Comparison of ENCODE assay signal across 32 mouse cellular contexts in genomic region chr17:47853760-47854159, GRCm38 (mm10). TPM values are rescaled to one million over a fixed set of nuclear protein-coding genes. Genes with fewer than 3 reads are reported as not detected.
DNase-seq lines count a peak whose midpoint lies in the region; ATAC-seq and TF ChIP-seq lines count a peak whose summit lies in the region.
"Had no signal": no experiment of that assay in that cellular context is flagged by ENCODE, and none has a peak within 500 bp of the region (broad histone marks: within the 10 kb centered on the region; RNA-seq: fewer than 3 reads in every experiment).

No protein-coding gene starts in this region.

- 42% methylated on average over 4 of the region's 4 CpGs for WGBS in bone marrow, adult 2 months
- 73% methylated on average over 4 of the region's 4 CpGs for WGBS in intestine, embryonic 16.5 days
- WGBS in stomach, postnatal 0 days = 64% methylated on average over 4 of the region's 4 CpGs
- WGBS in midbrain, postnatal 0 days = 94% methylated on average over 4 of the region's 4 CpGs

- H3K9me3 ChIP-seq in intestine, embryonic 16.5 days (ENCODE audit: control insufficient read depth, low read length) = no peaks in the 10 kb centered on the region
- H3K9me3 ChIP-seq in stomach, postnatal 0 days (ENCODE audit: control insufficient read depth, low read length) = no peaks in the 10 kb centered on the region
- no peaks in the 10 kb centered on the region for H3K9me3 ChIP-seq in midbrain, postnatal 0 days (ENCODE audit: low read length)
- H3K9me3 ChIP-seq: forebrain, embryonic 15.5 days; heart, embryonic 10.5 days; heart, embryonic 15.5 days; hindbrain, embryonic 13.5 days; liver, embryonic 15.5 days had no signal

- no peak for TF ChIP-seq POLR2A in bone marrow, adult 2 months (IDR thresholded peaks at IDR 0.05; ENCODE audit: borderline replicate concordance, control insufficient read depth, low read depth, low read length)

- H3K4me3 ChIP-seq in bone marrow, adult 2 months (replicated peaks; ENCODE audit: control insufficient read depth, low read depth, low read length) = no peak overlapping the region
- H3K4me3 ChIP-seq in intestine, embryonic 16.5 days (ENCODE audit: low read length) = no peak overlapping the region
- no peak overlapping the region for H3K4me3 ChIP-seq in stomach, postnatal 0 days (ENCODE audit: low read depth, low read length)
- no peak overlapping the region for H3K4me3 ChIP-seq in midbrain, postnatal 0 days (ENCODE audit: low read depth, low read length)
- H3K4me3 ChIP-seq: embryonic facial prominence, embryonic 12.5 days; forebrain, embryonic 10.5 days; forebrain, embryonic 15.5 days; heart, embryonic 10.5 days; heart, embryonic 15.5 days; hindbrain, embryonic 13.5 days; limb, embryonic 12.5 days; liver, embryonic 15.5 days; neural tube, embryonic 13.5 days had no signal

- no peak for TF ChIP-seq CTCF in bone marrow, adult 2 months (IDR thresholded peaks at IDR 0.05; ENCODE audit: control insufficient read depth, insufficient read depth, low read length)
- no peak for TF ChIP-seq CTCF in stomach, postnatal 0 days (IDR thresholded peaks at IDR 0.05; ENCODE audit: low read depth)
- no peak for TF ChIP-seq CTCF in midbrain, postnatal 0 days (IDR thresholded peaks at IDR 0.05)

- H3K27me3 ChIP-seq in intestine, embryonic 16.5 days (replicated peaks; ENCODE audit: control insufficient read depth, insufficient read depth, low read length) = no peaks in the 10 kb centered on the region
- no peaks in the 10 kb centered on the region for H3K27me3 ChIP-seq in stomach, postnatal 0 days (ENCODE audit: control insufficient read depth, insufficient read depth, low read length)
- H3K27me3 ChIP-seq in midbrain, postnatal 0 days (ENCODE audit: insufficient read depth, low read length) = no peaks in the 10 kb centered on the region
- H3K27me3 ChIP-seq: embryonic facial prominence, embryonic 12.5 days; forebrain, embryonic 15.5 days; heart, embryonic 15.5 days; limb, embryonic 12.5 days had no signal

- H3K4me2 ChIP-seq in intestine, embryonic 16.5 days (ENCODE audit: low read depth, low read length) = no peak overlapping the region
- no peak overlapping the region for H3K4me2 ChIP-seq in stomach, postnatal 0 days (replicated peaks; ENCODE audit: low read depth)
- no peak overlapping the region for H3K4me2 ChIP-seq in midbrain, postnatal 0 days (ENCODE audit: low read depth, low read length, poor library complexity, severe bottlenecking)
- H3K4me2 ChIP-seq: embryonic facial prominence, embryonic 12.5 days; forebrain, embryonic 15.5 days; heart, embryonic 15.5 days; hindbrain, embryonic 13.5 days; limb, embryonic 12.5 days; liver, embryonic 15.5 days; lung, embryonic 14.5 days; midbrain, embryonic 11.5 days; neural tube, embryonic 13.5 days had no signal

- no peak for TF ChIP-seq EP300 in stomach, postnatal 0 days (optimal IDR thresholded peaks at IDR 0.05)

- no peak overlapping the region for H3K9ac ChIP-seq in intestine, embryonic 16.5 days (ENCODE audit: low read depth, low read length)
- H3K9ac ChIP-seq in stomach, postnatal 0 days (ENCODE audit: low read length) = no peak overlapping the region
- H3K9ac ChIP-seq in midbrain, postnatal 0 days (replicated peaks; ENCODE audit: low read length, poor library complexity, severe bottlenecking) = no peak overlapping the region
- H3K9ac ChIP-seq: embryonic facial prominence, embryonic 12.5 days; forebrain, embryonic 15.5 days; heart, embryonic 15.5 days; hindbrain, embryonic 13.5 days; limb, embryonic 12.5 days; liver, embryonic 15.5 days; lung, embryonic 14.5 days; neural tube, embryonic 13.5 days had no signal

- no peaks in the 10 kb centered on the region for H3K36me3 ChIP-seq in intestine, embryonic 16.5 days (ENCODE audit: control insufficient read depth, insufficient read depth, low read length)
- no peaks in the 10 kb centered on the region for H3K36me3 ChIP-seq in stomach, postnatal 0 days (ENCODE audit: control insufficient read depth, insufficient read depth, low read length)
- H3K36me3 ChIP-seq in midbrain, postnatal 0 days (ENCODE audit: insufficient read depth, low read length) = no peaks in the 10 kb centered on the region
- H3K36me3 ChIP-seq: embryonic facial prominence, embryonic 12.5 days; forebrain, embryonic 10.5 days; forebrain, embryonic 15.5 days; heart, embryonic 10.5 days; heart, embryonic 15.5 days; hindbrain, embryonic 13.5 days; limb, embryonic 12.5 days; liver, embryonic 15.5 days; neural tube, embryonic 13.5 days had no signal

- DNase-seq in adrenal gland, postnatal 14 days = peak; percentile 34
- no peak for DNase-seq in adrenal gland, postnatal 10 days
- DNase-seq in stomach, postnatal 0 days (ENCODE audit: low spot score) = no peak
- no peak for DNase-seq in midbrain, postnatal 0 days (ENCODE audit: low spot score)
- DNase-seq in left cerebral cortex, adult 18-20 months (ENCODE audit: low spot score in 2 of 2) = no peak
- DNase-seq in cerebellum, adult 9-10 months = no peak
- DNase-seq: cerebellum, adult 2 months; cerebellum, postnatal 36 days; embryo, embryonic 11 days; heart, postnatal 36 days; kidney, adult 8-10 months; kidney, postnatal 10 days; layer of hippocampus, postnatal 36 days; lung, embryonic 14.5 days; lung, postnatal 14 days; right cerebral cortex, postnatal 4 days; thymus, adult 2 months had no signal

- ATAC-seq in intestine, embryonic 16.5 days = peak; percentile 57
- ATAC-seq in stomach, postnatal 0 days (ENCODE audit: low FRiP score, low TSS enrichment) = peak; percentile 38; the same call in 1 of the 2 replicates
- ATAC-seq in midbrain, postnatal 0 days (ENCODE audit: low FRiP score) = no peak
- ATAC-seq: activated CD4-positive, CD25-positive, alpha-beta regulatory T cell, adult 4 months; CD4-positive, CD25-positive, alpha-beta regulatory T cell, adult 4 months; forebrain, embryonic 15.5 days; midbrain, embryonic 16.5 days had no signal

- H3K4me1 ChIP-seq in bone marrow, adult 2 months (ENCODE audit: control insufficient read depth, insufficient read depth, low read length) = peaks cover 3% of the 10 kb centered on the region; the same call in 1 of the 2 replicates
- H3K4me1 ChIP-seq in intestine, embryonic 16.5 days (ENCODE audit: control insufficient read depth, insufficient read depth, low read length) = peaks cover 10% of the 10 kb centered on the region
- no peaks in the 10 kb centered on the region for H3K4me1 ChIP-seq in stomach, postnatal 0 days (replicated peaks; ENCODE audit: control insufficient read depth, insufficient read depth)
- H3K4me1 ChIP-seq in midbrain, postnatal 0 days (ENCODE audit: insufficient read depth, low read length) = no peaks in the 10 kb centered on the region
- H3K4me1 ChIP-seq: forebrain, embryonic 15.5 days had no signal

- H3K27ac ChIP-seq in bone marrow, adult 2 months (ENCODE audit: control insufficient read depth, insufficient read depth, low read depth, low read length, poor library complexity) = peak overlapping the region; percentile 22; the same call in 1 of the 2 replicates
- no peak overlapping the region for H3K27ac ChIP-seq in intestine, embryonic 16.5 days (ENCODE audit: low read length)
- no peak overlapping the region for H3K27ac ChIP-seq in stomach, postnatal 0 days (replicated peaks)
- H3K27ac ChIP-seq in midbrain, postnatal 0 days (ENCODE audit: low read depth, low read length) = no peak overlapping the region
- H3K27ac ChIP-seq: embryonic facial prominence, embryonic 12.5 days; forebrain, embryonic 10.5 days; forebrain, embryonic 15.5 days; heart, embryonic 10.5 days; heart, embryonic 15.5 days; hindbrain, embryonic 13.5 days; limb, embryonic 12.5 days; liver, embryonic 15.5 days; neural tube, embryonic 13.5 days had no signal

RNA-seq across cellular contexts. Expression of gene Mdfi, which starts 19.3 kb away (rescaled TPM):
- total RNA-seq in adrenal gland, postnatal 14 days (2021) = 3.9 and 4.3 TPM in 2 replicates
- 1 to 10 TPM; 4.2 to 5.3 TPM for total RNA-seq in adrenal gland, postnatal 10 days (2021)
- polyA plus RNA-seq in bone marrow, adult 2 months (2011; ENCODE audit: insufficient read depth, insufficient read length, low replicate concordance, missing spikeins) = 4.2 and 4.8 TPM in 2 replicates
- 6.5 and 8.8 TPM in 2 replicates for polyA plus RNA-seq in intestine, embryonic 16.5 days (2015; fragmentation: Nextera tagmentation; extraction: Ambion mirVana)
- 6.2 and 6.3 TPM in 2 replicates for polyA plus RNA-seq in stomach, postnatal 0 days (2015; fragmentation: Nextera tagmentation; extraction: Ambion mirVana)
- total RNA-seq in midbrain, postnatal 0 days (2014; rRNA removed) = 19.2 and 21.4 TPM in 2 replicates
- 1.3 and 1.6 TPM in 2 replicates for polyA plus RNA-seq in midbrain, postnatal 0 days (2015; fragmentation: Nextera tagmentation; extraction: Ambion mirVana)
- total RNA-seq in left cerebral cortex, adult 18-20 months (2021) = under 1 TPM in 1 of 2 experiments, not detected in 1; 0.88 TPM
- polyA plus RNA-seq: activated CD4-positive, CD25-positive, alpha-beta regulatory T cell, adult 4 months; CD4-positive, CD25-positive, alpha-beta regulatory T cell, adult 4 months had no signal
